Mouse (Mus musculus): ENCODE measurements at regions not wholly inside any gene's neighbourhood (a gene's known extent, or its start where the extent isn't known, plus 50 kb on each side); places are given as distances from the start of the nearest gene placed in this dataset.

DNA sequence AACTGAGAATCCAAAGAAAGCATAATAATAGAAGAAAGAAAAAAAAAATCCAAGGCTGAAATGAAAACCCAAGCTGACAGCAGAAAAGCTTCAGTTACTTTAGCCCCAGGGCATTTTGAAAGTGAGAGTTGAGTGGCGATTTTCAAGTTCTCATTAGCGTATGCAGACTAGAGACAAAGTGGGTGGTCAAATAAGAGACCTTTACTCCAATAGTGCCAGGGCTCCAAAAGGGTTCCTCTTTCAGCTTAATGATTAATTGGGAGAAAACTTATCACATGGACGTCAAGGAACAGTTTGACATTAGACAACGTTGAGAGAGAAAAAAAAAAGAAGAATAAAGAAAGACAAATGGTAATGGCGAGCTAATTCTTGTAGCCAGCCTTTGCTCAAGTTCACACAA lies 278.1 kb upstream of the Fbxl7 start:
- Histone ChIP-seq H3K9me3 (ENCODE audit: control insufficient read depth, low read length) (no peaks in the 10 kb centered on the region), H3K36me3 (ENCODE audit: control insufficient read depth, insufficient read depth, low read length) (no peaks in the 10 kb centered on the region), H3K27ac (ENCODE audit: low read length) (no peak overlapping the region), H3K4me2 (ENCODE audit: low read depth, low read length) (no peak overlapping the region), H3K27me3 (replicated peaks; ENCODE audit: control insufficient read depth, insufficient read depth, low read length) (no peaks in the 10 kb centered on the region), H3K4me3 (ENCODE audit: low read length) (no peak overlapping the region), H3K4me1 (ENCODE audit: control insufficient read depth, insufficient read depth, low read length) (no peaks in the 10 kb centered on the region; the same call in 1 of the 2 replicates), H3K9ac (ENCODE audit: low read depth, low read length) (no peak overlapping the region)
- ATAC-seq: no peak
- WGBS: 47% methylated on average over 5 of the region's 5 CpGs

- no peak overlapping the region for H3K9ac ChIP-seq (ENCODE audit: low read depth, low read length)
- H3K4me2 ChIP-seq (ENCODE audit: low read depth, low read length): peak overlapping the region; percentile 10; the same call in 1 of the 2 replicates
- no peak for ATAC-seq
- no peaks in the 10 kb centered on the region for H3K36me3 ChIP-seq (ENCODE audit: control insufficient read depth, insufficient read depth, low read length)
- no peaks in the 10 kb centered on the region for H3K9me3 ChIP-seq (ENCODE audit: control insufficient read depth, low read length)
- no peaks in the 10 kb centered on the region for H3K27me3 ChIP-seq (replicated peaks; ENCODE audit: control insufficient read depth, insufficient read depth, low read length)
- no peaks in the 10 kb centered on the region; the same call in 1 of the 2 replicates for H3K4me1 ChIP-seq (ENCODE audit: control insufficient read depth, insufficient read depth, low read length)
- H3K27ac ChIP-seq (ENCODE audit: low read length): no peak overlapping the region
- no peak overlapping the region for H3K4me3 ChIP-seq (ENCODE audit: low read length)
- WGBS: 49% methylated on average over 13 of the region's 13 CpGs
These were observed 282.9 kb upstream of the Fbxl7 start for GRCm38 (mm10) chr15:27178084-27178935.

DNA sequence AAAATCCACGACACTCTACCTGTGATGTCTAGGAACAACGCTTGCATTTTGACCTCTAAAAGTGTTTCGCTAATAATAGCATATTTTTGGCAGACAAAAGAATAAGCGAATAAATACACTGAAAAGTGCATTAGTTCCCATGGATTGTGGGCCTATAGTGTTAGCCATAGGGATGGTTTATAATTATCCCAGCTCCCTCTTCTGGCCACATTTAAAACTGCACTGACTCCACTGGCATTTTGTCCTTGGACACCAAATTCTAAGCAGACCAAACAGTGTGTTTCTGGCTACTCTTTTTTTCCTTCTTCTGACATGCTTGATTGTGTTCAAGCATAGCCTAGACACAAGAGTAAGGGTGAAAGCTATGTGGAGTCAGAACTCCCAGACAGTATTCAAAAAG lies 276.8 kb upstream of the Ank start:
- H3K36me3 ChIP-seq (ENCODE audit: control insufficient read depth, insufficient read depth, low read length): no peaks in the 10 kb centered on the region
- 51% methylated on average over 4 of the region's 4 CpGs for WGBS
- no peak for ATAC-seq
- H3K27me3 ChIP-seq (replicated peaks; ENCODE audit: control insufficient read depth, insufficient read depth, low read length): no peaks in the 10 kb centered on the region
- no peak overlapping the region for H3K4me2 ChIP-seq (ENCODE audit: low read depth, low read length)
- no peaks in the 10 kb centered on the region for H3K9me3 ChIP-seq (ENCODE audit: control insufficient read depth, low read length)
- H3K4me3 ChIP-seq (ENCODE audit: low read length): no peak overlapping the region
- H3K4me1 ChIP-seq (ENCODE audit: control insufficient read depth, insufficient read depth, low read length): no peaks in the 10 kb centered on the region
- H3K9ac ChIP-seq (ENCODE audit: low read depth, low read length): no peak overlapping the region
- H3K27ac ChIP-seq (ENCODE audit: low read length): no peak overlapping the region

DNA sequence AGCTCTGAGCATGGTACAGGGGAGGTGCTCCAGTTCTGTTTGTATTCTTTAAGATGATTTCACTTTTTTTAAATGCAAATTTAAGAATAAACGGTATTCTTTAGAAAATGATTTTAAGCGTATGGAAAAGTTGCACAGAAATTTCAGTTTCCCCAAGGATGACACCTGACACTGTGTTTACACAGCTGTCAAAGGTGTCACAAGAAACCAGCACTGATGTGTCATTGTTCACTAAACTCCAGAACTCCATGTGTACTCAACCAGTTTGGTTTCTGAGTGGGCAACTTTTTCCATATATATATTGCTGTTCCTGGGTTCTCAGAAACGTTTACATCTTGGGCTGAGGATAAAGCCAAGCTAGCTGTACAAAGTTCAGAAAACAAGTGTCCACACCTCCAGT lies 265.0 kb upstream of the Ank start:
- no peaks in the 10 kb centered on the region for H3K36me3 ChIP-seq (ENCODE audit: control insufficient read depth, insufficient read depth, low read length)
- H3K4me1 ChIP-seq (ENCODE audit: control insufficient read depth, insufficient read depth, low read length): no peaks in the 10 kb centered on the region
- H3K9me3 ChIP-seq (ENCODE audit: control insufficient read depth, low read length): no peaks in the 10 kb centered on the region
- no peaks in the 10 kb centered on the region for H3K27me3 ChIP-seq (replicated peaks; ENCODE audit: control insufficient read depth, insufficient read depth, low read length)
- H3K9ac ChIP-seq (ENCODE audit: low read depth, low read length): no peak overlapping the region
- no peak overlapping the region for H3K27ac ChIP-seq (ENCODE audit: low read length)
- no peak for ATAC-seq
- H3K4me3 ChIP-seq (ENCODE audit: low read length): no peak overlapping the region
- 80% methylated on average over 3 of the region's 3 CpGs for WGBS
- no peak overlapping the region for H3K4me2 ChIP-seq (ENCODE audit: low read depth, low read length)

DNA sequence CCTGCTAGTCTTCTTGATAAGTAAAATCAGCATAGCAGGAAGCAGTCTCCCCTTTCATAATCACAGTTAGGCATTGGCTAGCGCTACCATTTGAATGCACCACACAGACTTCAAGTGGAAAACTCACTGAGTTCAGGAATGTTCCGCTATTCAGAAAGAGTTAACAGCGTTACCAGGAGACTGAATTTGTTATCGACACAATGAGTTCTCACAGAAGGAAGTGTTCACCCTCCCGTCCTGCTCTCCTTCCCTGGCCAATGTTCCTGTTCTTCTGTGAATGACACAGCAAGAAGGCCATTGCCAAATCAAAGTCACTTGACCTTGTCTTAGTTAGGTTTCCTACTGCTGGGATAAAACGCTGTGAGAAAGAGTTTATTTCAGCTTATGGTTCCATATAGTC lies 261.6 kb upstream of the Ank start:
- H3K9ac ChIP-seq (ENCODE audit: low read depth, low read length): no peak overlapping the region
- no peak overlapping the region for H3K27ac ChIP-seq (ENCODE audit: low read length)
- no peak for ATAC-seq
- no peak overlapping the region for H3K4me2 ChIP-seq (ENCODE audit: low read depth, low read length)
- H3K9me3 ChIP-seq (ENCODE audit: control insufficient read depth, low read length): no peaks in the 10 kb centered on the region
- no peaks in the 10 kb centered on the region for H3K4me1 ChIP-seq (ENCODE audit: control insufficient read depth, insufficient read depth, low read length)
- 71% methylated on average over 6 of the region's 6 CpGs for WGBS
- no peaks in the 10 kb centered on the region for H3K27me3 ChIP-seq (replicated peaks; ENCODE audit: control insufficient read depth, insufficient read depth, low read length)
- H3K36me3 ChIP-seq (ENCODE audit: control insufficient read depth, insufficient read depth, low read length): no peaks in the 10 kb centered on the region
- H3K4me3 ChIP-seq (ENCODE audit: low read length): no peak overlapping the region

GRCm38 (mm10) chr15:27207446-27207845 lies 259.0 kb upstream of the Ank start:
- Histone ChIP-seq H3K27ac (ENCODE audit: low read length) (no peak overlapping the region), H3K4me1 (ENCODE audit: control insufficient read depth, insufficient read depth, low read length) (no peaks in the 10 kb centered on the region), H3K9ac (ENCODE audit: low read depth, low read length) (no peak overlapping the region), H3K4me2 (ENCODE audit: low read depth, low read length) (no peak overlapping the region), H3K36me3 (ENCODE audit: control insufficient read depth, insufficient read depth, low read length) (no peaks in the 10 kb centered on the region), H3K4me3 (ENCODE audit: low read length) (no peak overlapping the region), H3K9me3 (ENCODE audit: control insufficient read depth, low read length) (no peaks in the 10 kb centered on the region), H3K27me3 (replicated peaks; ENCODE audit: control insufficient read depth, insufficient read depth, low read length) (no peaks in the 10 kb centered on the region)
- 76% methylated on average over 11 of the region's 11 CpGs for WGBS
- ATAC-seq: no peak

- Histone ChIP-seq H3K4me3 (ENCODE audit: low read length) (no peak overlapping the region), H3K4me1 (ENCODE audit: control insufficient read depth, insufficient read depth, low read length) (peaks cover 4% of the 10 kb centered on the region; the same call in 1 of the 2 replicates), H3K27ac (ENCODE audit: low read length) (no peak overlapping the region), H3K27me3 (replicated peaks; ENCODE audit: control insufficient read depth, insufficient read depth, low read length) (no peaks in the 10 kb centered on the region), H3K36me3 (ENCODE audit: control insufficient read depth, insufficient read depth, low read length) (no peaks in the 10 kb centered on the region), H3K9me3 (ENCODE audit: control insufficient read depth, low read length) (no peaks in the 10 kb centered on the region), H3K4me2 (ENCODE audit: low read depth, low read length) (no peak overlapping the region), H3K9ac (ENCODE audit: low read depth, low read length) (no peak overlapping the region)
- 35% methylated on average over 7 of the region's 7 CpGs for WGBS
- ATAC-seq: no peak
These were observed 250.1 kb upstream of the Ank start for GRCm38 (mm10) chr15:27216387-27216786.

DNA sequence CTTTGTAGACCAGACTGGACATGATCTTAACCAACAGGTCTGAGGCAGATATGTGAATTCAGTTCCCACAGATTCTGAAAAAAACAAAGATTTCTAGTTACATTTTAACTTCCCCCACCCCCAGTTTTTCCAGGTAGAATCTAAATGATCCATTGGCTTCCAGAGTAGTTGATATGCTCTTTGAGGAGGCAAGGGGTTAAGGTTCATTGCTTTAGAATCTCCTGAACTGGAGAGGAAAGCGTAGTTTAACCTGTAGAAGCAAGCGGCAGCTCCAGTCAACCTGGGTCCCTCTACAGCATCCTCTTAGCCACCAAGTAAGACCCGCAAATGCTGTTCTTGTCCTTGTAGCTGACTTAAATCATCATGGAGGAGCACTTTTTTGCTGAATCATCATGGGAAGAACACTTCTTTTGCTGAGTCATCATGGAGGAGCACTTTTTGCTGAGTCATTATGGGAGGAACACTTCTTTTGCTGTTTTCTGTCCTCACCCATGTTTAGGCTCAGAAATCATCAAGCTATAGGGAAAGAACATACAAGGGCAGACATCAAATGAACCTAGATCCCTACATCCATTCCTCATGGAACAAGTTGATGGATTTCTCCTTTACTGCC lies 247.2 kb upstream of the Ank start:
- WGBS: 87% methylated on average over 3 of the region's 3 CpGs
- H3K36me3 ChIP-seq (ENCODE audit: control insufficient read depth, insufficient read depth, low read length): no peaks in the 10 kb centered on the region
- ATAC-seq: peak; percentile 71
- H3K4me1 ChIP-seq (ENCODE audit: control insufficient read depth, insufficient read depth, low read length): peaks cover 4% of the 10 kb centered on the region; the same call in 1 of the 2 replicates
- H3K4me3 ChIP-seq (ENCODE audit: low read length): no peak overlapping the region
- no peaks in the 10 kb centered on the region for H3K27me3 ChIP-seq (replicated peaks; ENCODE audit: control insufficient read depth, insufficient read depth, low read length)
- H3K4me2 ChIP-seq (ENCODE audit: low read depth, low read length): no peak overlapping the region
- H3K27ac ChIP-seq (ENCODE audit: low read length): no peak overlapping the region
- no peaks in the 10 kb centered on the region for H3K9me3 ChIP-seq (ENCODE audit: control insufficient read depth, low read length)
- no peak overlapping the region for H3K9ac ChIP-seq (ENCODE audit: low read depth, low read length)

DNA sequence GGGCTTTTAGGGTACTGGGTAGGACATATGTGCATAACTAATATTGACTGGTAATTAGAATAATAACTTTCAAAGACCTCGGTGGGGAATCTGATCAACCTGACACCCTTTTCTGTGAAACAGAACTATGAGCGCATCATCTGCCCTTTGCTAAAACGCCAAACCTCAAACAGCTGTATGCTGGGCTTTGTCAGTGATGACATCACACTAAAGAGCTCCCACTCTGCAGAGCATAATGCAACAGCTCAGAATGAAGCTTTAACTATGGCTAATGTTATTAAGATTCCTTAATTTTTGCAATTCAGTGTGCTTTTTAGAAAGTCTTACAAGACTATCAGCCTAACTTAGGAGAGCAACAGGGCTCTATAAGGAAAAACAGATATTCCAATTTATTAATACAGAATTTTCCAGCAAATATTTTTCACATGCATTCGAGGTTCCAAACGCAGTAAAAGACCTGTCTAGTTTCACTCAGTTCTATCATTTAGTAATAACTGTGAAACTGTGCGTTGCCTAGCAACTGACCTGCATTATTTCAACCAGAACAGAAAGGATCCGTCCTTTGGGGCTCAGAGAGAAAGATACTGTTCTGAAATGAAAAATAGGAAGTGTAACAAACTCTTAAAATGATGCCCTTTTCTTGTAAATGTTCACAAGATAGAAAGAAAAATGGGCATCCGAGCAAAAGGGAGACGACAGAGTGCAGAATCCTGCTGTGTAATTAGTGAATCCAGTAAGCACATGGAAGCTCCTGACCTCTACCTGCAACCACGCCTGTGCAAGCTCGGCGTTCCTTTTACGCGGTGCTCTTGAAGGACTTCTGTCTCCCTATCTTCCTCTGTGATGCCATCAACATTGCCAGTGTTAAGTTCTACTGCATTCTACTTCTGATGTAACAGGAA lies 242.6 kb upstream of the Ank start:
- Histone ChIP-seq H3K9ac (ENCODE audit: low read depth, low read length) (no peak overlapping the region), H3K9me3 (ENCODE audit: control insufficient read depth, low read length) (no peaks in the 10 kb centered on the region), H3K4me2 (ENCODE audit: low read depth, low read length) (no peak overlapping the region), H3K36me3 (ENCODE audit: control insufficient read depth, insufficient read depth, low read length) (no peaks in the 10 kb centered on the region), H3K27me3 (replicated peaks; ENCODE audit: control insufficient read depth, insufficient read depth, low read length) (no peaks in the 10 kb centered on the region), H3K4me1 (ENCODE audit: control insufficient read depth, insufficient read depth, low read length) (no peaks in the 10 kb centered on the region), H3K27ac (ENCODE audit: low read length) (no peak overlapping the region), H3K4me3 (ENCODE audit: low read length) (no peak overlapping the region)
- no peak for ATAC-seq
- WGBS: 58% methylated on average over 14 of the region's 14 CpGs

All from intestine, embryonic 16.5 days (tissue).